Mouse (Mus musculus): ENCODE measurements around the gene Mup16.
"Not testable (repeated sequence)": the region's sequence is repeated elsewhere in the genome, so short reads cannot be mapped to it uniquely, and the experiment has no call there.

Gene Mup16

GRCm38 (mm10) chr4:61519431-61519830 is at the start of gene Mup16:
Gene Mup16 (minus strand): TSS chr4:61519531.
- not testable (repeated sequence) for DNase-seq (ENCODE audit: low spot score)

- DNase-seq (ENCODE audit: low spot score) = not testable (repeated sequence)
These were observed 36.6 kb upstream of the Mup16 start for GRCm38 (mm10) chr4:61555887-61556286.

All from ovary, postnatal 14 days (tissue).